Mouse (Mus musculus): ENCODE results near the gene Pde4c. TPM values are rescaled to one million over a fixed set of nuclear protein-coding genes. Genes with fewer than 3 reads are reported as not detected.

Pde4c gene
- polyA plus RNA-seq, 1 experiment from 2014 or later = 0.08 TPM

- no peak overlapping the region for H3K4me2 ChIP-seq (ENCODE audit: low read length)
- H3K4me1 ChIP-seq (ENCODE audit: control insufficient read depth in 2 of 2, insufficient read depth in 2 of 2, low read length in 2 of 2) = peaks cover 14 to 31% of the 10 kb centered on the region in 2 experiments; a peak in 3 of 4 replicates
- H3K36me3 ChIP-seq (ENCODE audit: control insufficient read depth, insufficient read depth, low read length) = no peaks in the 10 kb centered on the region
- H3K27me3 ChIP-seq (ENCODE audit: control insufficient read depth, insufficient read depth, low read length) = peaks cover 55% of the 10 kb centered on the region
- H3K9me3 ChIP-seq (ENCODE audit: control insufficient read depth, low read length) = no peaks in the 10 kb centered on the region
- WGBS = 28% methylated on average over 5 of the region's 5 CpGs
- ATAC-seq (ENCODE audit: insufficient number of reproducible peaks, insufficient read depth, low FRiP score, low read depth) = no peak
- no peak overlapping the region for H3K27ac ChIP-seq (replicated peaks in 1 of 2; ENCODE audit: control insufficient read depth in 1 of 2, insufficient read depth in 1 of 2, low read depth in 2 of 2, low read length in 2 of 2)
- no peak overlapping the region for H3K4me3 ChIP-seq (ENCODE audit: control insufficient read depth in 1 of 2, insufficient read depth in 1 of 2, low read depth in 1 of 2, low read length in 2 of 2)
- peak overlapping the region; percentile 10; the same call in 1 of the 2 replicates for H3K9ac ChIP-seq (ENCODE audit: low read length)
Observed at GRCm38 (mm10) chr8:70741661-70742060, 18.1 kb downstream of the Pde4c start.

GRCm38 (mm10) chr8:70742176-70742575, 18.7 kb downstream of the Pde4c start:
- Histone ChIP-seq H3K4me1 (ENCODE audit: control insufficient read depth in 2 of 2, insufficient read depth in 2 of 2, low read length in 2 of 2) (peaks cover 14 to 31% of the 10 kb centered on the region in 2 experiments; a peak in 3 of 4 replicates), H3K4me2 (ENCODE audit: low read length) (no peak overlapping the region), H3K9ac (ENCODE audit: low read length) (no peak overlapping the region), H3K36me3 (ENCODE audit: control insufficient read depth, insufficient read depth, low read length) (no peaks in the 10 kb centered on the region), H3K4me3 (ENCODE audit: control insufficient read depth in 1 of 2, insufficient read depth in 1 of 2, low read depth in 1 of 2, low read length in 2 of 2) (no peak overlapping the region), H3K27ac (replicated peaks in 1 of 2; ENCODE audit: control insufficient read depth in 1 of 2, insufficient read depth in 1 of 2, low read depth in 2 of 2, low read length in 2 of 2) (no peak overlapping the region), H3K27me3 (ENCODE audit: control insufficient read depth, insufficient read depth, low read length) (peaks cover 59% of the 10 kb centered on the region), H3K9me3 (ENCODE audit: control insufficient read depth, low read length) (no peaks in the 10 kb centered on the region)
- 28% methylated on average over 11 of the region's 11 CpGs for WGBS
- ATAC-seq (ENCODE audit: insufficient number of reproducible peaks, insufficient read depth, low FRiP score, low read depth) = no peak; the same call in 1 of the 2 replicates

DNA sequence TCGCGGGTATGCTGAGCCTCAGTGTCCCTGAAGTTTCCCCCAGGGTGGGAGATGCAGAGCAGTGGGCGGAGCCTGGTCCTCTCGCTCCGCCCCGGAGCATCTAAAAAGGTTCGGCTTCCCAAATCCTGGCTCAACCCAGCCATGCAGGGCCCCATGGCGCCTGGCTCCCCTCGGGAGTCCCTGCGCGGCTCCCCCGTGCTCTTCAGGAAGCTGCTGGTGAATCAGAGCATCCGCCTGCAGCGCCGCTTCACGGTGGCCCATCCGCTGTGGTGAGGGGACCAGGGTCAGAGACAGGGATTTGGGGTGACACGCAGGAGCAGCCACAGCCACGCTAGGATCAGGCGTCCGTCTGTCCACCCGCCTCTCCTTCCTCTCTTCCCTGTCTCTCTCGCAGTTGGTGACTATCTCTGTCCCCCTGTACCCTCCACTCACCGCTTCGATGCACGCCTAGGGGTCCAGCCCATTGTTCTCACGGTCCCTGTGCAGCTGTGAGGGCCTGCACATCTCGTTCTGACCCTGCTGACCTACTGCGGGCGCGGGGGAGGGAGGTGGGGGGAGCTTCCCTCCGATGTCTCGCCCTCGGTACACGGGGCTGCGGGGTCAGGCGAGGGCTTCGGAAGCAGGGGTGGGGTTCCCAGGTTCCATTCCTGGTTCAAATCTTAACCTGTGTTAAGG, 19.6 kb downstream of the Pde4c start:
- peaks cover 67% of the 10 kb centered on the region for H3K27me3 ChIP-seq (ENCODE audit: control insufficient read depth, insufficient read depth, low read length)
- no peaks in the 10 kb centered on the region for H3K9me3 ChIP-seq (ENCODE audit: control insufficient read depth, low read length)
- no peaks in the 10 kb centered on the region for H3K36me3 ChIP-seq (ENCODE audit: control insufficient read depth, insufficient read depth, low read length)
- no peak overlapping the region for H3K27ac ChIP-seq (replicated peaks in 1 of 2; ENCODE audit: control insufficient read depth in 1 of 2, insufficient read depth in 1 of 2, low read depth in 2 of 2, low read length in 2 of 2)
- peak overlapping the region; percentile 23; the same call in 1 of the 2 replicates for H3K9ac ChIP-seq (ENCODE audit: low read length)
- peak overlapping the region; percentile 60 for H3K4me2 ChIP-seq (ENCODE audit: low read length)
- 4% methylated on average over 38 of the region's 38 CpGs for WGBS
- peak overlapping the region in 1 of 2 experiments; percentile 15; a peak in 1 of 4 replicates for H3K4me3 ChIP-seq (ENCODE audit: control insufficient read depth in 1 of 2, insufficient read depth in 1 of 2, low read depth in 1 of 2, low read length in 2 of 2)
- no peak for ATAC-seq (ENCODE audit: insufficient number of reproducible peaks, insufficient read depth, low FRiP score, low read depth)
- H3K4me1 ChIP-seq (ENCODE audit: control insufficient read depth in 2 of 2, insufficient read depth in 2 of 2, low read length in 2 of 2) = peaks cover 14 to 31% of the 10 kb centered on the region in 2 experiments; a peak in 3 of 4 replicates

DNA sequence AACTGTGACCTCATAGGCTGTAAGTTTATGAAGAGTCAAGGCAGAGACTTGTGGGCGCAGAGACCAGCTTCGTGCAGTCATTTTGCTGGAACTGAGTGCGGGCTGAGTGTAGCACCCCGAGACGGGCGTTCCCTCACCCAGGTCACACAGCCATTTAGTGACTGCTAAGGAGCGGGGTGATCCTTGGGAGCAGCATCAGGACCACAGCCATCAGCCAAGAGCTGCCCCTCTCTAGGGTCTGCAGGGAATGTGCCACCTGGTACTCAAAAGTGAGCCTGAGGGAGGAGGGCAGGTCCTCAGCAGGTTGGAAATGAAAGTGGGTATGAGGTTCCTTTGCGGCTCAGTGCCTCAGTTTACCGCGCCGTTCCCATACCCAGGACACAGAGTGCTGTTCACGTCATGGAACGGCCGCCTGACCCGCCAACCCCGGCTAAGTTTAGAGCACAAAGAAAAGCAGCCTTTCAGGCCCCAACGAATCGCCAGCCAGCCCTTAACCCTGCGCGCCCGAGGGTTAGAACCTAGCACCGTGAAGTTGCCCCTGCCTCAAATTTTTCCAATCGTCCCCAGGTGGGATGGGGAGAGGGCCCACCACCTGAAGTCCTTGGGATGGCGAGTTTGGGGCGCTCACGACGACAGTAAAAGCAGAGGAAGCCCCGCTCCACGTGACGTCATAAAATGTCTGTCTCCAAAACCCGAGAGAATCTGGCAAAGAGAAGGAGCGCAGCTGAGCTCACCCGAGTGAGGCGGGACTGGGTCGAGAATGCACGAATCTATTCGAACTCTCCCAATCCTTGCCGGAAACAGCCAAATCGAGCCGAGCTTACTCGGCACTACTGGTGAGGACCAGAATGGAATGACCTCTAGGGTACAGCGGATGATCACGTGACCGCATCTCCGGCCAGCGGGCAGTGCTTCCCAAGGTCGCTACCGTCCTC, 20.4 kb downstream of the Pde4c start:
- ATAC-seq (ENCODE audit: insufficient number of reproducible peaks, insufficient read depth, low FRiP score, low read depth) = no peak
- H3K27me3 ChIP-seq (ENCODE audit: control insufficient read depth, insufficient read depth, low read length) = peaks cover 72% of the 10 kb centered on the region
- 0 out of 2 replicates have a peak overlapping the region, but pooled peaks have one; percentile 18 for H3K9ac ChIP-seq (ENCODE audit: low read length)

GRCm38 (mm10) chr8:70744806-70745205, 21.3 kb downstream of the Pde4c start:
- H3K36me3 ChIP-seq (ENCODE audit: control insufficient read depth, insufficient read depth, low read length) = no peaks in the 10 kb centered on the region
- no peak overlapping the region for H3K4me2 ChIP-seq (ENCODE audit: low read length)
- H3K9ac ChIP-seq (ENCODE audit: low read length) = no peak overlapping the region
- no peaks in the 10 kb centered on the region for H3K9me3 ChIP-seq (ENCODE audit: control insufficient read depth, low read length)
- H3K4me3 ChIP-seq (ENCODE audit: control insufficient read depth in 1 of 2, insufficient read depth in 1 of 2, low read depth in 1 of 2, low read length in 2 of 2) = peak overlapping the region in 1 of 2 experiments; percentile 23; a peak in 1 of 4 replicates
- WGBS = 49% methylated on average over 11 of the region's 11 CpGs
- peaks cover 14 to 31% of the 10 kb centered on the region in 2 experiments; a peak in 3 of 4 replicates for H3K4me1 ChIP-seq (ENCODE audit: control insufficient read depth in 2 of 2, insufficient read depth in 2 of 2, low read length in 2 of 2)
- no peak for ATAC-seq (ENCODE audit: insufficient number of reproducible peaks, insufficient read depth, low FRiP score, low read depth)
- H3K27ac ChIP-seq (replicated peaks in 1 of 2; ENCODE audit: control insufficient read depth in 1 of 2, insufficient read depth in 1 of 2, low read depth in 2 of 2, low read length in 2 of 2) = no peak overlapping the region
- peaks cover 81% of the 10 kb centered on the region for H3K27me3 ChIP-seq (ENCODE audit: control insufficient read depth, insufficient read depth, low read length)

More for the DNA sequence above, 20.4 kb downstream of the Pde4c start:
- Histone ChIP-seq H3K4me2 (ENCODE audit: low read length) (peak overlapping the region; percentile 60), H3K27ac (replicated peaks in 1 of 2; ENCODE audit: control insufficient read depth in 1 of 2, insufficient read depth in 1 of 2, low read depth in 2 of 2, low read length in 2 of 2) (no peak overlapping the region), H3K4me3 (ENCODE audit: control insufficient read depth in 1 of 2, insufficient read depth in 1 of 2, low read depth in 1 of 2, low read length in 2 of 2) (peak overlapping the region; percentile 23 to 29), H3K4me1 (ENCODE audit: control insufficient read depth in 2 of 2, insufficient read depth in 2 of 2, low read length in 2 of 2) (peaks cover 14 to 31% of the 10 kb centered on the region in 2 experiments; a peak in 3 of 4 replicates), H3K36me3 (ENCODE audit: control insufficient read depth, insufficient read depth, low read length) (no peaks in the 10 kb centered on the region), H3K9me3 (ENCODE audit: control insufficient read depth, low read length) (no peaks in the 10 kb centered on the region)
- whole genome bisulfite sequencing = 5% methylated on average over 48 of the region's 48 CpGs

- H3K27ac ChIP-seq (replicated peaks in 1 of 2; ENCODE audit: control insufficient read depth in 1 of 2, insufficient read depth in 1 of 2, low read depth in 2 of 2, low read length in 2 of 2) = no peak overlapping the region
- H3K4me2 ChIP-seq (ENCODE audit: low read length) = no peak overlapping the region
- H3K27me3 ChIP-seq (ENCODE audit: control insufficient read depth, insufficient read depth, low read length) = peaks cover 86% of the 10 kb centered on the region
- 61% methylated on average over 19 of the region's 19 CpGs for WGBS
- H3K4me3 ChIP-seq (ENCODE audit: control insufficient read depth in 1 of 2, insufficient read depth in 1 of 2, low read depth in 1 of 2, low read length in 2 of 2) = no peak overlapping the region
- no peak overlapping the region for H3K9ac ChIP-seq (ENCODE audit: low read length)
- H3K9me3 ChIP-seq (ENCODE audit: control insufficient read depth, low read length) = no peaks in the 10 kb centered on the region
- ATAC-seq (ENCODE audit: insufficient number of reproducible peaks, insufficient read depth, low FRiP score, low read depth) = no peak
- H3K4me1 ChIP-seq (ENCODE audit: control insufficient read depth in 2 of 2, insufficient read depth in 2 of 2, low read length in 2 of 2) = peaks cover 14 to 31% of the 10 kb centered on the region in 2 experiments; a peak in 3 of 4 replicates
- no peaks in the 10 kb centered on the region for H3K36me3 ChIP-seq (ENCODE audit: control insufficient read depth, insufficient read depth, low read length)
Observed at GRCm38 (mm10) chr8:70745691-70746220, 22.2 kb downstream of the Pde4c start.

- H3K4me3 ChIP-seq (ENCODE audit: control insufficient read depth in 1 of 2, insufficient read depth in 1 of 2, low read depth in 1 of 2, low read length in 2 of 2) = no peak overlapping the region
- no peaks in the 10 kb centered on the region for H3K9me3 ChIP-seq (ENCODE audit: control insufficient read depth, low read length)
- 54% methylated on average over 9 of the region's 9 CpGs for WGBS
- no peak overlapping the region for H3K27ac ChIP-seq (replicated peaks in 1 of 2; ENCODE audit: control insufficient read depth in 1 of 2, insufficient read depth in 1 of 2, low read depth in 2 of 2, low read length in 2 of 2)
- peaks cover 86% of the 10 kb centered on the region for H3K27me3 ChIP-seq (ENCODE audit: control insufficient read depth, insufficient read depth, low read length)
- no peak overlapping the region for H3K9ac ChIP-seq (ENCODE audit: low read length)
- ATAC-seq (ENCODE audit: insufficient number of reproducible peaks, insufficient read depth, low FRiP score, low read depth) = no peak
- H3K4me2 ChIP-seq (ENCODE audit: low read length) = no peak overlapping the region
- no peaks in the 10 kb centered on the region for H3K36me3 ChIP-seq (ENCODE audit: control insufficient read depth, insufficient read depth, low read length)
- H3K4me1 ChIP-seq (ENCODE audit: control insufficient read depth in 2 of 2, insufficient read depth in 2 of 2, low read length in 2 of 2) = peaks cover 12 to 25% of the 10 kb centered on the region in 2 experiments; a peak in 3 of 4 replicates
Observed at GRCm38 (mm10) chr8:70746676-70747075, 23.2 kb downstream of the Pde4c start.
